Mouse (Mus musculus): ENCODE measurements at regions not wholly inside any gene's neighbourhood (a gene's known extent, or its start where the extent isn't known, plus 50 kb on each side); places are given as distances from the start of the nearest gene placed in this dataset.

- no peak overlapping the region for H3K4me3 ChIP-seq (ENCODE audit: low read depth, low read length)
- DNase-seq (peak; percentile 92), ATAC-seq (peak; percentile 77)
- no peaks in the 10 kb centered on the region for H3K36me3 ChIP-seq (ENCODE audit: insufficient read depth)
- no peak overlapping the region for H3K9ac ChIP-seq
- H3K4me2 ChIP-seq (ENCODE audit: low read depth): peak overlapping the region; percentile 6; the same call in 1 of the 2 replicates
- no peaks in the 10 kb centered on the region for H3K27me3 ChIP-seq (ENCODE audit: insufficient read depth, low read length)
- peak; percentile 86 for TF ChIP-seq CTCF (IDR thresholded peaks at IDR 0.05; ENCODE audit: low read depth)
- WGBS: 4% methylated on average over 13 of the region's 13 CpGs
- no peak overlapping the region for H3K27ac ChIP-seq (ENCODE audit: low read depth, low read length)
- H3K4me1 ChIP-seq (ENCODE audit: insufficient read depth): no peaks in the 10 kb centered on the region
- H3K9me3 ChIP-seq (ENCODE audit: low read length): no peaks in the 10 kb centered on the region
These were observed 233.2 kb downstream of the Rps15a start for GRCm38 (mm10) chr7:117882803-117883202.

- peak; percentile 39 for DNase-seq
- no peaks in the 10 kb centered on the region for H3K36me3 ChIP-seq (ENCODE audit: insufficient read depth)
- WGBS: 55% methylated on average over 7 of the region's 7 CpGs
- no peaks in the 10 kb centered on the region for H3K27me3 ChIP-seq (ENCODE audit: insufficient read depth, low read length)
- H3K4me1 ChIP-seq (ENCODE audit: insufficient read depth): no peaks in the 10 kb centered on the region
- ATAC-seq: no peak
- no peak overlapping the region for H3K4me3 ChIP-seq (ENCODE audit: low read depth, low read length)
- no peak for TF ChIP-seq CTCF (IDR thresholded peaks at IDR 0.05; ENCODE audit: low read depth)
- no peak overlapping the region for H3K9ac ChIP-seq
- no peaks in the 10 kb centered on the region for H3K9me3 ChIP-seq (ENCODE audit: low read length)
- no peak overlapping the region for H3K27ac ChIP-seq (ENCODE audit: low read depth, low read length)
- H3K4me2 ChIP-seq (ENCODE audit: low read depth): no peak overlapping the region
These were observed 237.1 kb downstream of the Rps15a start for GRCm38 (mm10) chr7:117878903-117879302.

- H3K9me3 ChIP-seq (ENCODE audit: low read length): no peaks in the 10 kb centered on the region
- DNase-seq (no peak), ATAC-seq (no peak)
- H3K4me1 ChIP-seq (ENCODE audit: insufficient read depth): no peaks in the 10 kb centered on the region
- no peak overlapping the region for H3K4me2 ChIP-seq (ENCODE audit: low read depth)
- H3K9ac ChIP-seq: no peak overlapping the region
- no peaks in the 10 kb centered on the region for H3K27me3 ChIP-seq (ENCODE audit: insufficient read depth, low read length)
- no peak overlapping the region for H3K27ac ChIP-seq (ENCODE audit: low read depth, low read length)
- no peak overlapping the region for H3K4me3 ChIP-seq (ENCODE audit: low read depth, low read length)
- TF ChIP-seq CTCF (IDR thresholded peaks at IDR 0.05; ENCODE audit: low read depth): no peak
- no peaks in the 10 kb centered on the region for H3K36me3 ChIP-seq (ENCODE audit: insufficient read depth)
- 54% methylated on average over 2 of the region's 2 CpGs for WGBS
These were observed 240.7 kb downstream of the Rps15a start for GRCm38 (mm10) chr7:117875241-117875640.

GRCm38 (mm10) chr7:117859419-117859818 is 256.6 kb downstream of the Rps15a start:
- Histone ChIP-seq H3K4me2 (ENCODE audit: low read depth) (no peak overlapping the region), H3K27me3 (ENCODE audit: insufficient read depth, low read length) (no peaks in the 10 kb centered on the region), H3K36me3 (ENCODE audit: insufficient read depth) (no peaks in the 10 kb centered on the region), H3K4me1 (ENCODE audit: insufficient read depth) (no peaks in the 10 kb centered on the region), H3K9me3 (ENCODE audit: low read length) (no peaks in the 10 kb centered on the region), H3K4me3 (ENCODE audit: low read depth, low read length) (no peak overlapping the region), H3K9ac (no peak overlapping the region), H3K27ac (ENCODE audit: low read depth, low read length) (no peak overlapping the region)
- no peak for ATAC-seq
- WGBS: 60% methylated on average over 6 of the region's 6 CpGs
- no peak for TF ChIP-seq CTCF (IDR thresholded peaks at IDR 0.05; ENCODE audit: low read depth)
- DNase-seq: no peak

- no peak for DNase-seq
- Histone ChIP-seq H3K9ac (no peak overlapping the region), H3K9me3 (ENCODE audit: low read length) (no peaks in the 10 kb centered on the region), H3K4me2 (ENCODE audit: low read depth) (no peak overlapping the region), H3K4me1 (ENCODE audit: insufficient read depth) (no peaks in the 10 kb centered on the region), H3K27ac (ENCODE audit: low read depth, low read length) (no peak overlapping the region), H3K27me3 (ENCODE audit: insufficient read depth, low read length) (no peaks in the 10 kb centered on the region), H3K36me3 (ENCODE audit: insufficient read depth) (no peaks in the 10 kb centered on the region), H3K4me3 (ENCODE audit: low read depth, low read length) (no peak overlapping the region)
- TF ChIP-seq CTCF (IDR thresholded peaks at IDR 0.05; ENCODE audit: low read depth): no peak
- ATAC-seq: no peak
- WGBS: 89% methylated on average over 5 of the region's 5 CpGs
These were observed 260.0 kb downstream of the Rps15a start for GRCm38 (mm10) chr7:117855955-117856354.

- H3K4me3 ChIP-seq (ENCODE audit: low read depth, low read length): no peak overlapping the region
- no peak for TF ChIP-seq CTCF (IDR thresholded peaks at IDR 0.05; ENCODE audit: low read depth)
- 86% methylated on average over 4 of the region's 4 CpGs for WGBS
These were observed 262.3 kb downstream of the Rps15a start for GRCm38 (mm10) chr7:117853716-117854115.

GRCm38 (mm10) chr7:117852866-117853265 is 263.1 kb downstream of the Rps15a start:
- no peak overlapping the region for H3K9ac ChIP-seq
- no peaks in the 10 kb centered on the region for H3K9me3 ChIP-seq (ENCODE audit: low read length)
- H3K36me3 ChIP-seq (ENCODE audit: insufficient read depth): no peaks in the 10 kb centered on the region
- H3K27me3 ChIP-seq (ENCODE audit: insufficient read depth, low read length): no peaks in the 10 kb centered on the region
- H3K4me2 ChIP-seq (ENCODE audit: low read depth): no peak overlapping the region
- no peak for TF ChIP-seq CTCF (IDR thresholded peaks at IDR 0.05; ENCODE audit: low read depth)
- no peak overlapping the region for H3K4me3 ChIP-seq (ENCODE audit: low read depth, low read length)
- WGBS: 81% methylated on average over 2 of the region's 2 CpGs
- H3K27ac ChIP-seq (ENCODE audit: low read depth, low read length): no peak overlapping the region
- no peak for DNase-seq
- ATAC-seq: no peak
- H3K4me1 ChIP-seq (ENCODE audit: insufficient read depth): no peaks in the 10 kb centered on the region

More at GRCm38 (mm10) chr7:117853716-117854115, 262.3 kb downstream of the Rps15a start:
- H3K27me3 ChIP-seq (ENCODE audit: insufficient read depth, low read length): no peaks in the 10 kb centered on the region
- H3K4me1 ChIP-seq (ENCODE audit: insufficient read depth): no peaks in the 10 kb centered on the region
- DNase-seq (no peak), ATAC-seq (no peak)
- H3K9ac ChIP-seq: no peak overlapping the region
- H3K4me2 ChIP-seq (ENCODE audit: low read depth): no peak overlapping the region
- no peaks in the 10 kb centered on the region for H3K36me3 ChIP-seq (ENCODE audit: insufficient read depth)
- H3K9me3 ChIP-seq (ENCODE audit: low read length): no peaks in the 10 kb centered on the region
- no peak overlapping the region for H3K27ac ChIP-seq (ENCODE audit: low read depth, low read length)

GRCm38 (mm10) chr7:117850822-117851221 is 265.2 kb downstream of the Rps15a start:
- Histone ChIP-seq H3K36me3 (ENCODE audit: insufficient read depth) (no peaks in the 10 kb centered on the region), H3K9ac (no peak overlapping the region), H3K4me1 (ENCODE audit: insufficient read depth) (no peaks in the 10 kb centered on the region), H3K4me2 (ENCODE audit: low read depth) (no peak overlapping the region), H3K4me3 (ENCODE audit: low read depth, low read length) (no peak overlapping the region), H3K27ac (ENCODE audit: low read depth, low read length) (no peak overlapping the region), H3K9me3 (ENCODE audit: low read length) (no peaks in the 10 kb centered on the region), H3K27me3 (ENCODE audit: insufficient read depth, low read length) (no peaks in the 10 kb centered on the region)
- ATAC-seq (no peak), DNase-seq (no peak)
- 96% methylated on average over 6 of the region's 6 CpGs for WGBS
- TF ChIP-seq CTCF (IDR thresholded peaks at IDR 0.05; ENCODE audit: low read depth): no peak
